Mouse (Mus musculus) kidney, embryonic 14.5 days (tissue): ENCODE measurements around the gene Gpr107. TPM values are rescaled to one million over a fixed set of nuclear protein-coding genes. Genes with fewer than 3 reads are reported as not detected.
"Not testable (repeated sequence)": the region's sequence is repeated elsewhere in the genome, so short reads cannot be mapped to it uniquely, and the experiment has no call there.

Experiments
- ATAC-seq: fragments of 200-750 bp; cut with Nextera tagmentation; 2 replicates; pipeline ENCODE4 v1.8.0; 2017; ENCODE audit warnings: moderate number of reproducible peaks, mild to moderate bottlenecking, moderate TSS enrichment, moderate library complexity; ENCODE audit not compliant: low FRiP score, low TSS enrichment
- H3K27ac ChIP-seq: fragments of 300-500 bp; sonication (generic); 2 replicates; pipeline ENCODE4 v1.5.1; 2014; ENCODE audit warnings: low read depth, mild to moderate bottlenecking, low read length, moderate library complexity, mixed read lengths
- H3K27me3 ChIP-seq: fragments of 300-500 bp; sonication (generic); 2 replicates; pipeline ENCODE4 v1.6.1; 2014; ENCODE audit warnings: mild to moderate bottlenecking, low read length; ENCODE audit not compliant: control insufficient read depth, insufficient read depth
- H3K36me3 ChIP-seq: fragments of 300-500 bp; sonication (generic); 2 replicates; pipeline ENCODE4 v1.6.1; 2014; ENCODE audit warnings: low read length, mixed read lengths; ENCODE audit not compliant: control insufficient read depth, insufficient read depth
- H3K4me1 ChIP-seq: fragments of 300-500 bp; sonication (generic); 2 replicates; pipeline ENCODE4 v1.6.1; 2014; ENCODE audit warnings: low read length, mixed read lengths; ENCODE audit not compliant: control insufficient read depth, insufficient read depth
- H3K4me2 ChIP-seq: fragments of 300-500 bp; sonication (generic); replicated peaks from 2 replicates; pipeline ENCODE4 v1.6.1; 2014; ENCODE audit warnings: low read depth, mild to moderate bottlenecking, low read length
- H3K4me3 ChIP-seq: fragments of 300-500 bp; sonication (generic); 2 replicates; pipeline ENCODE4 v1.5.1; 2014; ENCODE audit warnings: mild to moderate bottlenecking, low read length
- H3K9ac ChIP-seq: fragments of 300-500 bp; sonication (generic); 2 replicates; pipeline ENCODE4 v1.6.1; 2014; ENCODE audit warnings: low read depth, mild to moderate bottlenecking, low read length, moderate library complexity
- H3K9me3 ChIP-seq: fragments of 300-500 bp; sonication (generic); 2 replicates; pipeline ENCODE4 v1.6.1; 2016; ENCODE audit warnings: low read length; ENCODE audit not compliant: control insufficient read depth
- WGBS: fragments of 180-500 bp; shearing (Covaris S2); extraction: QIAGEN DNeasy Blood & Tissue Kit; methylation state at CpG from one replicate; pipeline ENCODE4 v1.1.7; 2014; 5-methylcytosine and 5-hydroxymethylcytosine counted together
- polyA plus RNA-seq: library from polyadenylated mRNA; unstranded; fragments of >200 nt; fragmentation: Nextera tagmentation; extraction: Ambion mirVana; gene quantifications from 2 replicates; pipeline ENCODE4 v1.2.1, GENCODE M21; 2014

The Gpr107 gene
- polyA plus RNA-seq, 1 experiment from 2014 or later, result 27.5 TPM

GRCm38 (mm10) chr2:31172001-31172400, 19.9 kb downstream of the Gpr107 start:
- ATAC-seq, result no peak
- H3K27me3 ChIP-seq, result no peaks in the 10 kb centered on the region
- H3K36me3 ChIP-seq, result peaks cover 82% of the 10 kb centered on the region
- no peak overlapping the region for H3K9ac ChIP-seq
- no peak overlapping the region for H3K4me2 ChIP-seq
- no peak overlapping the region for H3K4me3 ChIP-seq
- no peaks in the 10 kb centered on the region for H3K9me3 ChIP-seq
- H3K27ac ChIP-seq, result peak overlapping the region; percentile 30; the same call in 1 of the 2 replicates
- WGBS, result 77% methylated on average over 5 of the region's 5 CpGs
- H3K4me1 ChIP-seq, result no peaks in the 10 kb centered on the region

DNA sequence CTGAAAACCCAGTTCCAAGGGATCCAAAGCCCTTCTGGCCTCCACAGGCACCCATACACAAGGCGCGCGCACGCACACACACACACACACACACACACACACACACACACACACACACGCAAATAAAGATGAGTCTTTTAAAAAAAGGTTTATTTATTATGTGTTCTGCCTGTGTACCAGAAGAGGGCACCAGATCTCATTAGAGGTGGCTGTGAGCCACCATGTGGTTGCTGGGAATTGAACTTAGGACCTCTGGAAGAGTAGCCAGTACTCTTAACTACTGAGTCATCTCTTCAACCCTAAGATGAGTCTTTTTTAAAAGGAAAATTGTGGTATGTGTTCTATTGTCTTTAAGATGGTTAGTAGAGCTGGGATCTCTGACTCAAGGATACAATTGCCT, 20.4 kb downstream of the Gpr107 start:
- Histone ChIP-seq H3K4me1 (no peaks in the 10 kb centered on the region), H3K9ac (no peak overlapping the region), H3K27me3 (no peaks in the 10 kb centered on the region), H3K4me3 (no peak overlapping the region), H3K4me2 (no peak overlapping the region), H3K36me3 (peaks cover 82% of the 10 kb centered on the region), H3K9me3 (no peaks in the 10 kb centered on the region), H3K27ac (0 out of 2 replicates have a peak overlapping the region, but pooled peaks have one; percentile 30)
- 91% methylated on average over 5 of the region's 5 CpGs for WGBS
- ATAC-seq, result no peak

- WGBS, result 73% methylated on average over 4 of the region's 4 CpGs
- H3K4me2 ChIP-seq, result no peak overlapping the region
- H3K4me1 ChIP-seq, result no peaks in the 10 kb centered on the region
- no peak overlapping the region for H3K4me3 ChIP-seq
- H3K36me3 ChIP-seq, result peaks cover 86% of the 10 kb centered on the region
- no peak overlapping the region for H3K9ac ChIP-seq
- H3K27ac ChIP-seq, result no peak overlapping the region
- H3K27me3 ChIP-seq, result no peaks in the 10 kb centered on the region
- no peak for ATAC-seq
- no peaks in the 10 kb centered on the region for H3K9me3 ChIP-seq
Observed at GRCm38 (mm10) chr2:31173290-31173689, 21.2 kb downstream of the Gpr107 start.

DNA sequence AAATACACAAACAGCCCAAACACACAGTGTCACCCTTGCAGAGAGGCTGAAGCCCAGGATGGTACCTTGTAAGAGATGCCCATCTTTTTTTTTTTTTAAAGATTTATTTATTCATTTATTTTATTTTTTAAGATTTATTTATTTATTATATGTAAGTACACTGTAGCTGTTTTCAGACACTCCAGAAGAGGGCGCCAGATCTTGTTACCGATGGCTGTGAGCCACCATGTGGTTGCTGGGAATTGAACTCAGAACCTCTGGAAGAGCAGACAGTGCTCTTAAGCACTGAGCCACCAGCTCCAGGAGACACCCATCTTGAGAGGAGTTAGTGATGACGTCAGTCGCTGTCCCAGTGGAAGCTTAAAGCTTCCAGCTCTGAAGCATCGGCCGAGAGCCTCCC, 26.5 kb downstream of the Gpr107 start:
- not testable (repeated sequence) for H3K4me2 ChIP-seq, H3K4me3 ChIP-seq, H3K9ac ChIP-seq, H3K9me3 ChIP-seq, H3K27me3 ChIP-seq, ATAC-seq, H3K4me1 ChIP-seq, H3K27ac ChIP-seq
- peaks cover 64% of the 10 kb centered on the region for H3K36me3 ChIP-seq
- 87% methylated on average over 6 of the region's 6 CpGs for WGBS

GRCm38 (mm10) chr2:31179471-31179870, 27.4 kb downstream of the Gpr107 start:
- H3K4me3 ChIP-seq, result no peak overlapping the region
- no peak overlapping the region for H3K4me2 ChIP-seq
- peaks cover 68% of the 10 kb centered on the region for H3K36me3 ChIP-seq
- no peaks in the 10 kb centered on the region for H3K27me3 ChIP-seq
- H3K9ac ChIP-seq, result no peak overlapping the region
- 80% methylated on average over 7 of the region's 7 CpGs for WGBS
- H3K9me3 ChIP-seq, result no peaks in the 10 kb centered on the region
- H3K27ac ChIP-seq, result no peak overlapping the region
- H3K4me1 ChIP-seq, result no peaks in the 10 kb centered on the region
- ATAC-seq, result no peak

DNA sequence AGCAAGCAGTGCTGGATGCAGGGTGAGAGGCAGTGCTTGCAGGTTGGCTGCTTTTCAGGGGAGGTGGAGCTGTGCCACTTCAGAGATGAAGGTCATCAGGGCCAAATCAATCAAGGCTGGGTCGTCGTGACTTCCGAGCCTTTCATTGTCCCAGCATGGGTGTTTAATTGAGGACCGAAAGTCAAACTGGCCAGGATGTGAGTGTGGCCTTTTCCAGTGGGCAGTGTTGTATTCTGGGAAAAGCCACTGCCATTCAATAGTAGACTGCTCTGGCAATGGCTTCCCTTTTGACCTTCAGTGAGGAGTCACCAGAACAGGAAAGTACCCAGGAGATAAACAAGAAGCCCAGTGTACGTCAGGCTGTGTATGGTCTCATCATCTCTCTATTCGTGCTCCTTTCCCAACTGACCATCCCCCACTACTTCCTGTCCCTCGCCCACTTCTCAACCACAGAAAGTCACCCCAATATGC, 28.0 kb downstream of the Gpr107 start:
- Histone ChIP-seq H3K9ac (no peak overlapping the region), H3K36me3 (peaks cover 68% of the 10 kb centered on the region), H3K4me2 (no peak overlapping the region), H3K9me3 (no peaks in the 10 kb centered on the region), H3K27ac (no peak overlapping the region), H3K4me1 (no peaks in the 10 kb centered on the region), H3K4me3 (no peak overlapping the region), H3K27me3 (no peaks in the 10 kb centered on the region)
- ATAC-seq, result no peak
- 48% methylated on average over 7 of the region's 7 CpGs for WGBS

GRCm38 (mm10) chr2:31182786-31183330, 30.7 kb downstream of the Gpr107 start:
- Histone ChIP-seq H3K4me2 (no peak overlapping the region), H3K27ac (no peak overlapping the region), H3K9me3 (no peaks in the 10 kb centered on the region), H3K4me1 (no peaks in the 10 kb centered on the region), H3K9ac (no peak overlapping the region), H3K36me3 (peaks cover 61% of the 10 kb centered on the region), H3K4me3 (no peak overlapping the region), H3K27me3 (no peaks in the 10 kb centered on the region)
- no peak for ATAC-seq
- 92% methylated on average over 6 of the region's 6 CpGs for WGBS

DNA sequence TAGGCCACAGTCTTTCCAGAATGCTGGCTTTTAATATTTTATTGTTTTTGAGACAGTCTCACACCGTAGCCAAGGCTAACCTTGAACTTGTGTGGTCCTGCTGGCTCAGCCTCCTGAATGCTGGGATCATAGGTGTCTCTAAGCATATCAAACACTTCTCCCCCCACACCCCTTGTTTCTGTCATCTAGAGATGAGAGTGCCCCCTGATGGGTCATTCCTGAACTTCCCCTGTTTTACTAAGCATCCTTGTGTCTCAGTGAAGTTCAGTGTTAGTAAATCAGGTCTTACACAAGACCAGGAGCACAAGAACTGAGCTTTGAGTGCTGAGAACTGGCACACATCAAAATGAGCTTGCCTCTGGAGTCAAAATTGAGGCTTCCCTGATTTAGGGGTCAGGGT, 31.7 kb downstream of the Gpr107 start:
- H3K27me3 ChIP-seq, result no peaks in the 10 kb centered on the region
- 90% methylated on average over 1 of the region's 1 CpGs for WGBS
- H3K4me3 ChIP-seq, result no peak overlapping the region
- no peak overlapping the region for H3K27ac ChIP-seq
- no peaks in the 10 kb centered on the region for H3K9me3 ChIP-seq
- no peak overlapping the region for H3K4me2 ChIP-seq
- no peaks in the 10 kb centered on the region for H3K4me1 ChIP-seq
- ATAC-seq, result no peak
- peaks cover 61% of the 10 kb centered on the region for H3K36me3 ChIP-seq
- H3K9ac ChIP-seq, result no peak overlapping the region

GRCm38 (mm10) chr2:31188691-31189090, 36.6 kb downstream of the Gpr107 start:
- WGBS, result 95% methylated on average over 1 of the region's 1 CpGs
- H3K4me1 ChIP-seq, result no peaks in the 10 kb centered on the region
- H3K4me2 ChIP-seq, result no peak overlapping the region
- H3K36me3 ChIP-seq, result peaks cover 73% of the 10 kb centered on the region
- H3K27me3 ChIP-seq, result no peaks in the 10 kb centered on the region
- no peaks in the 10 kb centered on the region for H3K9me3 ChIP-seq
- no peak overlapping the region for H3K4me3 ChIP-seq
- no peak for ATAC-seq
- no peak overlapping the region for H3K27ac ChIP-seq
- no peak overlapping the region for H3K9ac ChIP-seq
